Mouse (Mus musculus): ENCODE data around the gene Dgkk. TPM values are rescaled to one million over a fixed set of nuclear protein-coding genes. Genes with fewer than 3 reads are reported as not detected.
A peak's percentile ranks its signal among the peaks of the same experiment; 100 is the strongest.
"Not testable (repeated sequence)": the region's sequence is repeated elsewhere in the genome, so short reads cannot be mapped to it uniquely, and the experiment has no call there.

The Dgkk gene
- polyA plus RNA-seq (2014; fragmentation: Nextera tagmentation; extraction: Ambion mirVana) = 0.75 TPM in 2 replicates

- not testable (repeated sequence) for H3K4me1 ChIP-seq (replicated peaks; ENCODE audit: control insufficient read depth, insufficient read depth, low read length); H3K27me3 ChIP-seq (ENCODE audit: control insufficient read depth, insufficient read depth, low read length); H3K9me3 ChIP-seq (ENCODE audit: control insufficient read depth, low read length); ATAC-seq (replicated peaks; ENCODE audit: low FRiP score); DNase-seq (ENCODE audit: low spot score); H3K9ac ChIP-seq (ENCODE audit: low read length); H3K36me3 ChIP-seq (ENCODE audit: control insufficient read depth, insufficient read depth, low read length); H3K27ac ChIP-seq (ENCODE audit: low read depth, low read length)
- peak within 1 kb of the TSS; percentile 21 for H3K4me3 ChIP-seq (ENCODE audit: low read depth, low read length)
- peak within 1 kb of the TSS; percentile 58 for H3K4me2 ChIP-seq (ENCODE audit: low read depth, low read length, severe bottlenecking)
- 30% methylated on average over 14 of the region's 30 CpGs for WGBS
These were observed at the start of gene Dgkk for GRCm38 (mm10) chrX:6779006-6779405. Gene Dgkk (plus strand): TSS chrX:6779306.

GRCm38 (mm10) chrX:6733998-6734397 lies 45.1 kb upstream of the Dgkk start:
- no peaks in the 10 kb centered on the region for H3K27me3 ChIP-seq (ENCODE audit: control insufficient read depth, insufficient read depth, low read length)
- H3K36me3 ChIP-seq (ENCODE audit: control insufficient read depth, insufficient read depth, low read length) = no peaks in the 10 kb centered on the region
- no peaks in the 10 kb centered on the region for H3K4me1 ChIP-seq (replicated peaks; ENCODE audit: control insufficient read depth, insufficient read depth, low read length)
- no peaks in the 10 kb centered on the region for H3K9me3 ChIP-seq (ENCODE audit: control insufficient read depth, low read length)
- no peak overlapping the region for H3K9ac ChIP-seq (ENCODE audit: low read length)
- ATAC-seq (replicated peaks; ENCODE audit: low FRiP score) (no peak), DNase-seq (ENCODE audit: low spot score) (no peak)
- WGBS = 74% methylated on average over 3 of the region's 3 CpGs
- no peak overlapping the region for H3K27ac ChIP-seq (ENCODE audit: low read depth, low read length)
- no peak overlapping the region for H3K4me3 ChIP-seq (ENCODE audit: low read depth, low read length)
- H3K4me2 ChIP-seq (ENCODE audit: low read depth, low read length, severe bottlenecking) = no peak overlapping the region

GRCm38 (mm10) chrX:6750714-6751113 lies 28.4 kb upstream of the Dgkk start:
- Histone ChIP-seq H3K27me3 (ENCODE audit: control insufficient read depth, insufficient read depth, low read length) (no peaks in the 10 kb centered on the region), H3K27ac (ENCODE audit: low read depth, low read length) (no peak overlapping the region), H3K9me3 (ENCODE audit: control insufficient read depth, low read length) (no peaks in the 10 kb centered on the region), H3K4me2 (ENCODE audit: low read depth, low read length, severe bottlenecking) (no peak overlapping the region), H3K9ac (ENCODE audit: low read length) (no peak overlapping the region), H3K4me3 (ENCODE audit: low read depth, low read length) (no peak overlapping the region), H3K4me1 (replicated peaks; ENCODE audit: control insufficient read depth, insufficient read depth, low read length) (no peaks in the 10 kb centered on the region), H3K36me3 (ENCODE audit: control insufficient read depth, insufficient read depth, low read length) (no peaks in the 10 kb centered on the region)
- WGBS = 79% methylated on average over 1 of the region's 1 CpGs
- ATAC-seq (replicated peaks; ENCODE audit: low FRiP score) (no peak), DNase-seq (ENCODE audit: low spot score) (no peak)

- Histone ChIP-seq H3K36me3 (ENCODE audit: control insufficient read depth, insufficient read depth, low read length) (no peaks in the 10 kb centered on the region), H3K27ac (ENCODE audit: low read depth, low read length) (no peak overlapping the region), H3K9ac (ENCODE audit: low read length) (no peak overlapping the region), H3K4me1 (replicated peaks; ENCODE audit: control insufficient read depth, insufficient read depth, low read length) (no peaks in the 10 kb centered on the region), H3K4me2 (ENCODE audit: low read depth, low read length, severe bottlenecking) (no peak overlapping the region), H3K4me3 (ENCODE audit: low read depth, low read length) (no peak overlapping the region), H3K9me3 (ENCODE audit: control insufficient read depth, low read length) (no peaks in the 10 kb centered on the region), H3K27me3 (ENCODE audit: control insufficient read depth, insufficient read depth, low read length) (no peaks in the 10 kb centered on the region)
- ATAC-seq (replicated peaks; ENCODE audit: low FRiP score) = peak; percentile 66
- 32% methylated on average over 6 of the region's 6 CpGs for WGBS
- DNase-seq (ENCODE audit: low spot score) = peak; percentile 50
These were observed 27.5 kb upstream of the Dgkk start for GRCm38 (mm10) chrX:6751549-6752047.

GRCm38 (mm10) chrX:6777489-6778249 lies 1.4 kb upstream of the Dgkk start:
- no peak for ATAC-seq (replicated peaks; ENCODE audit: low FRiP score)
- WGBS = 28% methylated on average over 13 of the region's 13 CpGs
- H3K4me3 ChIP-seq (ENCODE audit: low read depth, low read length) = peak overlapping the region; percentile 21
- no peak overlapping the region for H3K9ac ChIP-seq (ENCODE audit: low read length)
- no peaks in the 10 kb centered on the region for H3K4me1 ChIP-seq (replicated peaks; ENCODE audit: control insufficient read depth, insufficient read depth, low read length)
- H3K27ac ChIP-seq (ENCODE audit: low read depth, low read length) = no peak overlapping the region
- no peaks in the 10 kb centered on the region for H3K9me3 ChIP-seq (ENCODE audit: control insufficient read depth, low read length)
- H3K4me2 ChIP-seq (ENCODE audit: low read depth, low read length, severe bottlenecking) = peak overlapping the region; percentile 58
- DNase-seq (ENCODE audit: low spot score) = peak; percentile 50
- H3K27me3 ChIP-seq (ENCODE audit: control insufficient read depth, insufficient read depth, low read length) = peaks cover 6% of the 10 kb centered on the region
- H3K36me3 ChIP-seq (ENCODE audit: control insufficient read depth, insufficient read depth, low read length) = no peaks in the 10 kb centered on the region

GRCm38 (mm10) chrX:6778250-6778637 lies 862 bp upstream of the Dgkk start:
- DNase-seq (ENCODE audit: low spot score) = peak; percentile 72
- H3K9ac ChIP-seq (ENCODE audit: low read length) = no peak overlapping the region
- WGBS = 26% methylated on average over 19 of the region's 24 CpGs

GRCm38 (mm10) chrX:6779969-6780539 lies 948 bp downstream of the Dgkk start:
- ATAC-seq (replicated peaks; ENCODE audit: low FRiP score) (no peak), DNase-seq (ENCODE audit: low spot score) (peak; percentile 49)

More at GRCm38 (mm10) chrX:6778250-6778637, 862 bp upstream of the Dgkk start:
- ATAC-seq (replicated peaks; ENCODE audit: low FRiP score) = peak; percentile 86
- H3K27ac ChIP-seq (ENCODE audit: low read depth, low read length) = no peak overlapping the region
- H3K27me3 ChIP-seq (ENCODE audit: control insufficient read depth, insufficient read depth, low read length) = peaks cover 6% of the 10 kb centered on the region
- no peaks in the 10 kb centered on the region for H3K36me3 ChIP-seq (ENCODE audit: control insufficient read depth, insufficient read depth, low read length)
- H3K4me2 ChIP-seq (ENCODE audit: low read depth, low read length, severe bottlenecking) = peak overlapping the region; percentile 58
- H3K4me3 ChIP-seq (ENCODE audit: low read depth, low read length) = peak overlapping the region; percentile 21
- no peaks in the 10 kb centered on the region for H3K9me3 ChIP-seq (ENCODE audit: control insufficient read depth, low read length)
- H3K4me1 ChIP-seq (replicated peaks; ENCODE audit: control insufficient read depth, insufficient read depth, low read length) = no peaks in the 10 kb centered on the region

GRCm38 (mm10) chrX:6832553-6832952 lies 53.4 kb downstream of the Dgkk start:
- Histone ChIP-seq H3K9ac (ENCODE audit: low read length) (no peak overlapping the region), H3K4me1 (replicated peaks; ENCODE audit: control insufficient read depth, insufficient read depth, low read length) (no peaks in the 10 kb centered on the region), H3K4me3 (ENCODE audit: low read depth, low read length) (no peak overlapping the region), H3K9me3 (ENCODE audit: control insufficient read depth, low read length) (no peaks in the 10 kb centered on the region), H3K27me3 (ENCODE audit: control insufficient read depth, insufficient read depth, low read length) (no peaks in the 10 kb centered on the region), H3K27ac (ENCODE audit: low read depth, low read length) (no peak overlapping the region), H3K36me3 (ENCODE audit: control insufficient read depth, insufficient read depth, low read length) (no peaks in the 10 kb centered on the region), H3K4me2 (ENCODE audit: low read depth, low read length, severe bottlenecking) (no peak overlapping the region)
- WGBS = 57% methylated on average over 2 of the region's 2 CpGs
- no peak for DNase-seq (ENCODE audit: low spot score)
- ATAC-seq (replicated peaks; ENCODE audit: low FRiP score) = no peak

More at GRCm38 (mm10) chrX:6779969-6780539, 948 bp downstream of the Dgkk start:
- no peak overlapping the region for H3K27ac ChIP-seq (ENCODE audit: low read depth, low read length)
- no peak overlapping the region; the same call in 1 of the 2 replicates for H3K4me2 ChIP-seq (ENCODE audit: low read depth, low read length, severe bottlenecking)
- peaks cover 6% of the 10 kb centered on the region for H3K27me3 ChIP-seq (ENCODE audit: control insufficient read depth, insufficient read depth, low read length)
- no peak overlapping the region for H3K4me3 ChIP-seq (ENCODE audit: low read depth, low read length)
- H3K9me3 ChIP-seq (ENCODE audit: control insufficient read depth, low read length) = no peaks in the 10 kb centered on the region
- no peak overlapping the region for H3K9ac ChIP-seq (ENCODE audit: low read length)
- 20% methylated on average over 16 of the region's 16 CpGs for WGBS
- H3K36me3 ChIP-seq (ENCODE audit: control insufficient read depth, insufficient read depth, low read length) = no peaks in the 10 kb centered on the region
- no peaks in the 10 kb centered on the region for H3K4me1 ChIP-seq (replicated peaks; ENCODE audit: control insufficient read depth, insufficient read depth, low read length)

All from forebrain, embryonic 11.5 days (tissue).